Mouse (Mus musculus) activated CD4-positive, CD25-positive, alpha-beta regulatory T cell, adult 4 months (primary cell): Measurements from ENCODE around the gene Pfn1. TPM values are rescaled to one million over a fixed set of nuclear protein-coding genes. Genes with fewer than 3 reads are reported as not detected.

Source experiments
- ATAC-seq: one replicate; pipeline ENCODE4 v1.8.0; 2017
- polyA plus RNA-seq, 2 experiments: library from polyadenylated mRNA; unstranded; fragments of 100-300 nt; shearing (Covaris generic); gene quantifications; one replicate each; pipeline ENCODE4 v1.2.1; 2017

Gene Pfn1
- polyA plus RNA-seq, 2 experiments from 2014 or later: 3,856 to 4,120 TPM

DNA sequence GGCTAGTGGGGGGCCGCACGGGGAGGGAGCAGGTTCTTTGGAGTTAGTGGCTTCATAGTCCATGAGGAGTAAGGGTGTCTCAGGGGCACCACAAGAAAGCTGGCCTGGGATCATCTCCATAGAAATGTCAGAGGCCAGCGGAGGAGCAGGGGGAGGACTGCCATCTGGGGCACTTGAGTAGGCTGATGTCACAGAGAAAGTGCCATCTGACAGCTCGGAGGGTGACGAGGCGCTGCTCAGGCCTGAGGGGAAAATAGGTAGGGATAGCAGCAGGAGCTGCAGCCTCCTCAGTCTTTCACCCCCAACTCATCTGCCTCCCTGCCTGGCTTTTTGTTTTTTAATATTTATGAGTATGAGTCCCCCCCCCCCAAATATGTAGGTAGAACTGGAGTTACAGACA is 19.6 kb upstream of the Pfn1 start:
- ATAC-seq: no peak

DNA sequence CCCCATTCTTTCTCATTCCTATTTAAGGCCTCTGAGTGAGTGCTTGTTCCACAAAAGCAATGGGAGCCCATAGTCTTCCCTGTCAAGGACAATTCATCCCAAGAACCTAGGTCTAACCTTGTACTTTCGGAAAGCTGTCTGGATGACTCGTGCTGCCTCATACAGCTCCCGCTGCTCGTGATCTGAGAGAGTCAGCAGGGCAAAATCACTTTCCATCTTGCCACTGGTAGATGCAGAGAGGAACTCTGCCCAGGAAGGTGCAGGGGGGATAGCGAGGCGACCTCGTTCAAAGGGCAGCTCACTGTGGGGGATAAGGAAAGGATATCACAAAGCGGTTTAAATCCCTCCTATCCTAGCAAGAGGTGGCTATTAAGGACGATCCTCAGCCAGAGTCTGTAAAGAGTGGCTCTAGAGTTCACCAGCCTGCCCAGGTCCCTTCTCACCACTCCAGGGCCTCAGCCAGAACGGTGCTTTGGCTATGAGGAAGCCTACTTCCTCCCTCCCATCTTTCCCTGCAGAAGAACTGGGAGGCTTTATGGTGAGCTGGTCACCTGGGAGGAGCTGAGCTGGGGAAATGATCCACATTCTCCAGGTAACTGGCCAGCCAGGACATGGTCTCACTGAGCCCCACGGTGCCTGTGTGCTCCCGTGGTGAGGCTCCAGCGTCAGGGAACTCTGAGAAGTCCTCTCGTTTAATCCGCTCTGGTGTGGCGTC is 17.0 kb upstream of the Pfn1 start:
- no peak for ATAC-seq

DNA sequence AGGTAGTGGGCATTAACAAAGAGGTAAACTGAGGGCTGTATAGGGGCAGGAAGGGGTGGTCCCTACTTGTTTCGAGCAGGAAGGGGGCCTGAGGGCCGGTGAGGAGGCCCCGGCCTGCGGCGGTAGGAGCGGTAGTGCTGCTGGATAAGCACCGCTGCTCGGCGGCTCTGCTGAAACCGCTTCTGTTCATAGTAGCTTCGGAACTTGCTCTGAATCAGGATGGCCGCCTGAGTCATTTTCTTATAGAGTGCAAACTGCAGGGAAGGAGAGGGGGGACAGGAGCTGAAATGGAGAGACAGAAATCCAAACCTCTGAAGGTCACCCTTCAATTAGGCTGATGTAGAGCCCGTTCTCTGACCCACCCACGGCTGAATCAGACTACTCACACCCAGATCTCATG is 16.0 kb upstream of the Pfn1 start:
- ATAC-seq: no peak

DNA sequence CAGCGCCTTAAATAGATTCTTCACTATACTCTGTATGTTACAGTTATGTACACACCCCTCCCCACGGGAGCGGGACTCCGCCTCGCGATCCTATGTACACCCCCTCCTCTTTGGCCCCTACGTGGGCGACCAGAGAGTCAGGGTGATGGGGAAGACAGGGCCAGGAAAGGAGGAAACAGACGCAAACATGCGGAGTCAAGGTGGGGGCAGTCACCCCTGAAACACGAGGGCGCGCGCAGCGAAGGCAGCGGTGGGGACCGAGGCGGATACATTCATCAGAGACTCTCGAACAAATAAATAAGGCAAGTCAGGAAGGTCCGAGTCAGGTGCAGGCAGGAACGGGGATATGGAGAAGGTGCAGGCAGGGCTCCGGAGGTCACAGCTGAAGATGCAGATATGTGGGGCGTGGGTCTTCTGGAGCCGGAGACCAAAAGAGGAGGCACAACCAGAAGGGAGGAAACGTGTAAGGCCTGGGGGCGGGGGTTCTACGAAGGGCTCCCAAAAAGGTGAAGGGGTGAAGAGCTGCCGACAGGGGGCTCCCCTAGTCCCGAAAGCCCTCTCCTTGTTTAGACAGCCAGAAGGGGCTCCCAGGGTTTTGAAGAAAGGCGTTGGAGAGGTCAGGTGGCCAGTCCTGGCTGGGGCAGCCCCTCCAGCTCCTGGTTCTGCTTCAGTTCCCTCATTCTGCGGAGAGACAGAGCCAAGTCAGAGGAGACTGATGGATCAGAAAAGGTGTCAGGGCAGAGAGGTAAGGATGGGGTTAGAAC is 15.3 kb upstream of the Pfn1 start:
- peak; percentile 26 for ATAC-seq

DNA sequence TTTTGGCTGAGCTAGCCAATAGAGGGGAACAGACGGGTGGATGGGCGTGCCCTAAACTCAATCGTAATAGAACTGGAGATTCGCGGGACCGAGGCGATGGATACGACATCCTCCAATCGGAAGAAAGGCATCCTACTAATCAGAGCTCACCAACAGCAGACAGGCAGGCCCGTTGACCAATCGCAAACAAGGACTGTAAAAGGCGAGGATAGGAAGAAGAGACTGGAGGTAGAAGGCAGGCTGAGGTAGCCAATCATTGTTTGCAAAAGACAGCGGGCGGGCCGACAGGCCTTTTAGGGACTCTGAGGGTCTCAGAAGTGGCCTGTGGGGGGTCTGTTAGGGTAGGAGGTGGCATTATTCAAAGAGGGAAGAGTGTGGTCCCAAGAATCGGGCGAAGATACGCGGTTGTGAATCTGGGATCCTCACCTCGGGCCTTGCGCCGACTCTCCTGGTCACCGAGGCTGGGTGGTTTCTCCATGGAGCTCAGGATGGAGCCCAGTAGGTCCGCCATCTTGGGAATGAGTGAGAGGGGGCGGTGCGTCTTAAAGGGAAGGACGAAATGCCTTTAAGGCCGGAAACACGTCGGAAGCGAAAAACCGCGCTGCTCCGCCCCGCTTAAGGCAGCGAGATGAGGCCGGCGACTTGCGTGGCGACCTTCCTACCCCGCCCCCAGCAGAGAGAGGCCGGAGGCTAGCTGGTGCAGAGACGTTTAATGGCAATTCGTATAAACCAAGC is 14.5 kb upstream of the Pfn1 start, which contains the start of gene Spag7:
Gene Spag7, minus strand, starts transcription at position 646 of the 735 bp plus-strand sequence.
- ATAC-seq: peak; percentile 88

DNA sequence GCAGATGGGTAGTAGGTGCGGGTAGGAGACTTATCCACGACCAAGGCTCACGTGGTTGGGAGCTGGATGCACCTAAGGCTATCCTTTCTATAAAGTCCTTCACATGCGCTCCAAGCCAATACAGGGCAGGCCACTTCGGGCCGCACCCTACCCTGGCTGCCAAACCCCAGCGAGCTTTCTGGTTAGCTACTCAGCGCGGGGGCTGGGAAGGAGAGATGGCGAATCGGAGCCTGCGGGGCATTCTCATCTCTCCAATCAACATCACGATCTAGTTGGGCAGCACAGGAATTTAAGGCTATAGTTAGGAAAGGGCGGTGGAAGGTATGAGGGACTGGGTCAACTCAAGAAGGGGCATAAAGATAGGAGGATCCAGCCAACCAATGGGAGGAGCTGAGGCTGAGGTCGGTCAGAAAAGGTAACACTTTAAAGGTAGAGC is 13.9 kb upstream of the Pfn1 start:
- ATAC-seq: peak; percentile 9

DNA sequence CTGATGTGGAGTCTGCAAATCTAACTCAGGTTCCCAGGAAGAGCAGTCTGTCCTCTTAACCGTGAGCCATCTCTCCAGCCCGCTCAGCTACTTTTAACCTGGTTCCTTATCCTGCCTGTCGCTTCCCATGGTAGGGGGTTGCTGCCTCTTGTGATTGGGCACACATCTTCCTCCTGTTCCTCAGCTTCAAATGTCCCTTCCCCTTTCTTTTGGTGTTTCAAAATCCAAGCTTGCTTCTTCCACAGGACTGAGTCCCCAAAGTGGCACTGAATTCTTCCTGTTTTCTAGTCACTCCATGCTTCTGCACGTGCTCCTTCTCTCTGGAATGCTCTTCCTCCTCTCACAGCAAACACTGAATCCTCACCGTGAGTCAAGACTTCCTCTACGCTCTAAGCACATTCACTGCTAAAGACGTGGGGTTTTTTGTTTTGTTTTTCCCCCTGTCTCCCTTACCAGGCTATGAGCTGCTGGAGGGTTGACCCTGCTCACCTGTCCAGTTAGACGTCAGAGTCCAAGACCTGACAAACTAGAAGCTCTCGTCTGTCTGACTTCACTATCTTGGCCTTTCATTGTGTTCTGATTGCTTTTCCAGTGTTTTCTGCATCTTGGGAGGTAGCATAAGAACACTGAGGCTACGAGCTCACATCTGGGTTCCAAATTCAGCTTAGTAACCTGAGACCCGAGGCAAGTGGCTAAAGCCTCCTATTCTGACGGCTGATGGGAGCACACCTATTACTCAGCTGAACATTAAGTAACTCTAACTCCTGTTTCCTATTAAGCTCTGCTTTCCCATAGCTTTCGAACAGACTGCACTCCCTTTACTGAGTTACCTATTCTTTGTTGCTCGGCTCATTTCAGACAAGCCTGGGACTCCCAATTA is 13.1 kb upstream of the Pfn1 start:
- no peak for ATAC-seq

DNA sequence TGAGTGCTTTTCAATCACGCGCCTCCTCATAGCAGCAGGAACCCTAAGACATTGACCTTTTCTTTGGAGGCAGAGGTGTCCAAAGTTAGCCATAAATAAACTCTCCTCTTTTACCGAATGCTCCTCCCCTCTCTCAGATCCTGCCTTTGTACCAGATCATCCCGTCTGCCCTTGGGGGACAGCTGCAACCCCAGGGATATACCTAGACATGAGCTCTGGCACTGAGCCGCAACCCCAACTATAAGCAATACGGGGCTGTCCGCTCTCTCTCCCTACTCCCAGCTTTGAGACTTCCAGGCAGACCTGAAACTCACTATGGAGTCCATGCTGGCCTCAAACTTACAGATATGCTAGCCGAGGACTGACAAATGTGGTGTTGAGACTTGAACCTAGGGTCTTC is 12.2 kb upstream of the Pfn1 start:
- no peak for ATAC-seq

DNA sequence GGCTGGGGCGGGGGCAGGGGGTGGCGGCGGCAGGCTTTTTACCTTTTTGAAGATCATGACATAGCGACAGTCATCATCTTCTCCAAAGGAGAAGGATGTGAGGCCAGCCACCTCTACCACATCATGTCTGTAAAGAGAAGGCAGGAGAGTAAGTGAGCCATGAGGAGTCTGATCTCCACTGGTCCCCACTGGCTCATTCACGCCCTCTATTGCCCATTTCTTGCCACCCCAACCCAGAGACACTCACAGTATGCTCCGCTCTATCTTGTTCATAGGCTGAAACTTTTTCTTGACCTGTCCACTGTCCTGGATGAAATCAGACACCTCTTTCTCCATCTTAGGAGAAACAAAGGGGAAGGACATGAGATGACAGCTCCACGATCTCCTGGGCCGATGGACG is 10.3 kb upstream of the Pfn1 start:
- no peak for ATAC-seq

DNA sequence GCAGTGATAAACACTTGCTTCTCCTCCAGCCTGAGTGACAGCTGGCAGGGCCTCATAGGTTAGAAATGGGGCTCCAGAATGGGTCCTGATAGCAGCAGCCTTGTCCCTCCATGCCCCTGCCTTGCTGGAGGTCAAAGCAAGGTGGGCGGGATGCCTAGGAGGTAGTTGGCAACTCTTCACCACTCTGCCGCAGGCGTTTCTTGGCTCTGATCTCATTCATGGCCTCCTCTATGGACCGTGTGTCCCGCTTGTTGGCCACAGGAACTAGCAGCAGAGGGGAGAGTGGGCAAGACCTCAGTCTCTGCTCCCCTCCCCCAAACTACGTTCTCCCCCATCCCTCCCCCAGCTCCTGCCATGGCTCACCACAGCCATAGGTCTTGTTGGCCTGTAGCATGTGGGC is 9.5 kb upstream of the Pfn1 start:
- no peak for ATAC-seq

DNA sequence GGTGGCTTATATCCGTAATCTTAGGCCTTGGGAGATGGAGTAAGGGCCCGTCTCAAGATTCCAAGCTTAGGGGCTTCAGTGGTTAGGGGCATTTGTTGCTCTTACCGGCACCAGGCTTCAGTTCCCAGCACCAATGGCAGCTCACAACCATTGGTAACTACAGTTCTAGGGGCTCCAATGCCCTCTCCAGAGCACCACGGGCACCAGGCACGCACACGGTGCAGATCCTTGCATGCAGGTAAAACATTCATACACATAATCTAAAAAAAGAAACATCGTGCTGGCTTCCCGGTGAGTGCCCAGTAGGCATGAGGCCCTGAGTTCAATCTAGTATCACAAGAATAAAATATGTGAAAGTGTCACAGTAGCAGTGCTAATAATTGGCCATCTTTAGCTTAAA is 8.7 kb upstream of the Pfn1 start:
- ATAC-seq: no peak

DNA sequence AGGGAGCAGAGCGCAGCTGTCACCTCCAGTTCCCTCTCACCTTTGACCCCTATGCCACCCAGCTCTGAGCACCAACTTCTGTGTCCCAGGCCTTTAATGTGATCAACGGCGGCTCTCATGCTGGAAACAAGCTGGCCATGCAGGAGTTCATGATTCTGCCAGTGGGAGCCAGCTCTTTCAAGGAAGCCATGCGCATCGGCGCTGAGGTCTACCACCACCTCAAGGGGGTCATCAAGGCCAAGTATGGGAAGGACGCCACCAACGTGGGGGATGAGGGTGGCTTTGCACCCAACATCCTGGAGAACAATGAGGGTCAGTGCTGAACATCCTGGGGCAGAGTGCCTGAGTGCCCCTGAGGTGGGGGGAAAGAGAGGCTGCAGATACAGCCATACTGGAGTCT is 6.1 kb upstream of the Pfn1 start:
- no peak for ATAC-seq

DNA sequence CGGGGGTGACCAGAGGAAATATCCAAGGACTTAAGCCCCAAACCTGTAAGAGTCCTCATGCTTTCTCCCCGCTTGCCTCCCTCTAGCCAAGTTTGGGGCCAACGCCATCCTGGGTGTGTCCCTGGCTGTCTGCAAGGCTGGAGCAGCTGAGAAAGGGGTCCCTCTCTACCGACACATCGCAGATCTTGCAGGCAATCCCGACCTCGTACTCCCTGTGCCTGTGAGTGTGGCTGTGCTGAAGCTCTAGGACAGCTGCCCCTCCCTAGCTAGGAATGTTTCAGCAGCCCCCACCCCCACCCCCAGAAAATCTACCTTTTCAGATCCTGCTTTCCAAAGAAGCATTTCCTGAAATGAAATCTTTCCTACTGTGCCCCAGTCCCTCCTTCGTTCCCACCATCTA is 4.5 kb upstream of the Pfn1 start:
- no peak for ATAC-seq

DNA sequence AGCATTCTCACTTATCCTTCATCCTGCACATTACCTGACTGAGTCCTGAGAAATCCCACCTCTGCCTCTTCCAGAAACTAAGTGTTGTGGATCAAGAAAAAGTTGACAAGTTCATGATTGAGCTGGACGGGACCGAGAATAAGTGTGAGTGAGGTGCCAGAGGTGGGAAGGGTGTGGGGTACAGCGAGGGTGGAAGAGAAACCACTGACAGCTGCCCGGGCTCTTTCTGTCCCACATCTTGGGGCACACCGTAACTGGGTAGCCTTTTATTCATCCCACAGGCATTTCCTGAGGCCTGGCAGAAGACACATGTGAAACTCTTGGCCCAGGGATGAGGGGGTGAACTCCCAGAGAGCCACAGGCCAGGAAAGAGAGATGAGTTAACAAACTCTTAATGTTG is 4.1 kb upstream of the Pfn1 start:
- no peak for ATAC-seq

DNA sequence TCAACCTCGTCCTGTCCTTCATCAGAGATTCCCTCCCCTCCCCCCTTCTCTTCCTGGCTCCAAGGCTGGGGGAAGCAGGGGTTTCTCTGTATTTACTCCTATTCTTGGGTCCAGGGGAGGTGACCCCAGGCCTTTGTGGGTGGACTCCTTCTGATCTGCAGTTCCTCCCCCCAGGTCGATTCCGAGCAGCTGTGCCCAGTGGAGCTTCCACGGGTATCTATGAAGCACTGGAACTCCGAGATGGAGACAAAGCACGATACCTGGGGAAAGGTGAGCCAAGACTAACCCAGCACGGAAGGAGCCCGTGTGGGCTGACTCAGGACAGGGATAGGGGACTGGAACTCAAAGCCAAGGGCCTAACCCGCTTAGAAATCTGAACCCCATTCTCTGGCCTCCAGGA is 3.5 kb upstream of the Pfn1 start:
- ATAC-seq: no peak

DNA sequence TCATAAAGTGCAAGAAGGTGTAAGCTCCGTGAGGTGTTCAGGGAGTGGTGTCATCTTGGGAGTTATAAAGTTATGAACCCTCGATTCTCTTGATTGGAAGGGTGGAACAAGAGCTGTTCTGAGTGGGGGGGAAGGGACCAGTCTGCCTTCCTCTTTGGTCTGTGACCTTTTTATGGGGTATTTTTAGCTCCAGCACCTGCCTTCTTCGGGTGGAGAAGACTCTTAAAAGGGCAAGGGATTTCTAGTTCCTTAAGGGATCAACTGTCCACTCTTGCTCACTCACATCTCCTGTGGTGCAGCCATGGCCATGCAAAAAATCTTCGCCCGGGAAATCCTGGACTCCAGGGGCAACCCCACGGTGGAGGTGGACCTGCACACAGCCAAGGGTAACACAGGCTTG is 3.1 kb upstream of the Pfn1 start:
- ATAC-seq: no peak

DNA sequence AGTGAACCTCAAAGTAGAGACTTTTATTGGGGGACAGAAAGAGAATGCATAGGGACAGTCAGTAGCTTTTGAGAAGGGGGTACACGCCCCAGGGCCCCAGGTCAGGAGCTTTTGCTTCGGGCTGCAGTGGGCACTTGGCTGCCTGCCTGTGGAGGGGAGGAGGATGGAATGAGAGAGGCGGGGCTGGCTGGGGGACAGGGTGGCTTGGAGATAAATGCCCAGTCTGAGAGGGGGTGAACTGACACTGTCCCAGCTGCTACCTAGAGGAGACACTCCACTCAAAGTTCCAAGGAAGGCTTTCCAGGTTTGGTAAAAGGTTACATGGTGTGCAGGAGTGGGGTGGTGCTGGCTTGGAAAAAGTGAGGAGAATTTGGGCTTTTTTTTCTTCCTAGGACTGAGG is 2.5 kb upstream of the Pfn1 start, which contains the start of gene Eno3:
Gene Eno3, plus strand, starts transcription at position 239 of the 400 bp plus-strand sequence.
- no peak for ATAC-seq

DNA sequence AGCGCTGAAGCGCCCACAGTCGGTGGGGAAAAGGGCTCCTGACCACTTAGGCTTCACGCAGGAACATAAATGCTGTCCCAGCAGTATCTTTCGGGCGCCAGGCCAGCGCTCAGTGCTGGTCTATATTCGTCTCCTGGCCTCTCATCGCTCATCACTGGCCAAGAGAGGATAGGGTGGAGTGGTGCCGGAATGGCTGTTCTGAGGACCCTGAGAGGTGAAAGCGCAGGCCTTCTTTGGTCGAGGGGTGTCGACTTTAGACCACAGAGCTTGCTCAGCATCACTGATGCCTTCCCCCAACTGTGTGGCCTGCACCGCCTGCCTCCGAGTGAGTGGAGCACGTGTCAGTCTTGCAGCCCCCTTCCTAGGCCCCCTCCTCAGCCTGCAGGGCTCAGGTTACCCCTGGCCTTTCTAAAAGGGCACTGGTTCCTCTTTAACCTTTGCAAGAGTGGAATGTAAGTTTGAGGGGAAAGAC is 2.0 kb upstream of the Pfn1 start:
- no peak for ATAC-seq

DNA sequence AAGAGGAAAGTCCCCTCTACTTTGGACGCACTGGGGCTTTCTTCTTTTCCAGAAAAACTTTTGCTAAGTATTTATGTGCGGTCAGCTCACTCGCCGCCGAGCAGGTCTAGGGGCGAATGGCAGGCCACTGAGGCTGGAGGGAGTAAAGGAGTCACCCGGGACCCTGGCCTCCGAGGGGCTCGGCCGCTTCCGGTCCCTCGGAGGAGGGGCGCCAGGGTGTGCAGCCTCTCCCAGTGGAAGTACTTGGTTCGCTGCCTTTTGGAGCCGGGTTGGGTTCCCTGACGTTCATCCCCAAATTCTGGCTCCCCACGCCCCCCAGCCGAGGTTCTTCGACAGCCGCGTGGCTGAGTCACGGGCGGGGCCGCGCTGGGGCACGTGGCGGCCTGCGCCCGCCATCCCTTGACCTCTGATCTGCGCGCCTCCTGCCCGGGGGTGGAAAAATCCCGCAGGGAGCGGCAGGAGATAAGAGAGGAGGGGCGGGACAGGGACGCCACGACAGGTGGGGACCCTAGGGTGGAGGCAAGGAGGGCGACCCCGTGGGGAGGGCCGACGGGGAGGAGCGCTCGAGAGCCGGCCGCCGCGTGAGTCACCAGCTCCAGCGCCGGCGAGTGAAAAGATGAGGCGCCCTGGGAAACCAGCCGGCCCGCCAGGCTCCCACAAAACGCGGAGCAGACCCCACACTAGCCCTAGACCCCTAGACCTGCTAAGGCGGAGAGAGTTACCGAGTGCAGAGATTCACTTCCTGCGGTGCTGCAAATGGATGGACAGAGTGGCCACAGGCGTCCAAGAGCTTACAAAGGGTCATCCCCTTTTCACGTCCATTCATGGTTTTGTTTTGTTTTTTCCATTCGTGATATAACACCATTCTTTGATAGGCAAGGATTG is 1.4 kb upstream of the Pfn1 start:
- ATAC-seq: no peak

DNA sequence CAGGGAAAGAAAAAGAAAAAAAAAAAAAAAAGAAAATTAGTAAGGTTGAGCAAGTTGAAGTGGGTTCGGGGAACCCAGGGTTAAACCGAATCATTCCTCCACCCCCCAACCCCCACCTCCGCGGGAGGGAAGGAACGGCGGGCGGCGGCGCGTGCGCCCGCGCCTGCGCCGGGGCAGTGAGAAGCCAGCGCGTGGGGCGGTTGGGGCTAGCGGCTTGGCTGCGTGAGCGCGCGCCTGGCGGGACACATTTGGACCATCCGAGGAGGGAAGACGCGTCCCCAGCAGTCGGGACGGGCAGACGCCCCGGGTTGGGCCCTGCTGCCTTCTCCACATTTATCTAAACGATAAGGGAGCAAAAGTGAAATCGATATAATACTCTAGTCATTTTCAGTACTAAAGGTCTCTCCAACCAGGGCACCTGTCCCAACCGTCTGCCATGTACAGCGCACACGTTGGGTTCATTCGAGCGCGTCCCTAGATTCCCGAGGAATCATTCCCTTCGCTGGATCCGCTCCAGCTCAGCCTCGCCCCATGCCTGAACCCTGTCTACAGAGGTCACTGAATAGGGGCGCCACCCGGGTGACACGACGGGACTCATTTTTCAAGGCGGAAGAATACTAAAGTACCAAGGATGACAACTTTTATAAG is 603 bp upstream of the Pfn1 start:
- no peak for ATAC-seq
